Mouse (Mus musculus) T-helper 2 cell (primary cell): ENCODE measurements at regions not wholly inside any gene's neighbourhood (a gene's known extent, or its start where the extent isn't known, plus 50 kb on each side); places are given as distances from the start of the nearest gene placed in this dataset.

Source experiments
- in situ Hi-C: fragments of 300-600 bp; cut with MboI, MseI; formaldehyde crosslinking; loops from one replicate; pipeline ENCODE4 v1.15.1; 2025; ENCODE audit warnings: high pct_unique_total_duplicates

DNA sequence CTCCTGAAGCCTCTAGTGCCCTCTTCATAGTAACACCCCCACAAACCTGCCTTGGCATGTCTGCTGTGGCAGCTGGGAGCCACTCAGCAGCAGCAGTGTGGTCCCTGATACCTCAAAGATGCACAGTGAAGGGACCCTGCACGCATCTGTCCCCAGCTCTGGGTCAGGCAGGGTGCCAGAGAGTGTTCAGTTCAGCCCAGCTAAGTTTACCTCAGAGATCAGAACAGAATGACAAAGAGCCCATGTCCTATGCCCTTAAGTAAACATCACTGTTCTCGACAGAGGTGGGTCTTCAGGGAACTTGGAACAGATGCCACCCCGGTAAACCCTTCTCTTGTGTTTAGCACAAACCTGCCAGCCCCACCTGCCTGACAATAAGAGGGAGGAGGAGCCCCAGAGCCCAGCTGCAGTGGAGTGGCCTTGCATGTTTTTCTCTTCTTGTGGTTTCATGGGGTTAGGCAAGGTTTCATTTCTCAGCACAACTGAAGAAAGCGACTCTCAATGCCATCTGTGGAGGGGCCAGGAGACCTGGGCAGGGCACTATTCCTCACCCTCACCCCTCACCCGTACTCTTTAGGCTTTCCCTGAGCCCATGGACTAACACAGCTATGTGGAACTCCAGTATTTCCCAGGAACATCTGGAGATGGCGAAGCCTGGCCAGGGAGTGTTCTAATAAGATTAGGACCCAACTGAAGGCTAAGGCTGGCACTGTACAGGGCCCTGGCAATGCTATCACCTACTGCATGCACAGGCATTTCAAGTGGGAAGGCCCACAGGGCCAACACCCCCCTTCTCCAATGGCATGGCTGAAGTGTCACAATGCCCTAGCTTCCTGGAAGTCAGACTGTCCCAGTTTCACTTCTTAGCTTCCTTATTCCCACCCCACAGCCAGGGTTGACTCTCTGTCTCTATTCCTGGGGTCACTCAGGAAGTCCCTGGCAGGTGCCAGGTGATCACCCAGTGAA, 60.6 kb upstream of the Klf13 start:
- in situ Hi-C loops: no loop called here

DNA sequence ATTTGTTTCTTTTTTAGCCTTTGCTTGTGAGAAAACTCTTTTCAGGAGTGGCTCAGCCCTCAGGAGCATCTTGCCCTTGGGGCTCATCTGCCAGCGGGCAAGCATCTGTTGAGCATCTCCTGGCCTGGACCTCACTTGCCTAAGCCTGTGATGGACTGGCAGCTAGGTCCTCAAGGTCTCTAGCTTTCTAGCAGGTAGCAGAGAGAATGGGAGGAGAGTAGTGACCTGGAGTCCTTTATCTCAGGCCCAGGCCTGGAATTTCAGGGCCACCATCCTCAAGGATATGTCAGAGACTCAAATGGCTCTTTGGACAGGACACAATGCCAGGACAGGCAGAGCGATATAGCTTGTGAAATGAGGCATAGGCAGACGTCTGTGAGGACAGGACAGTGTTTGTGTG, 59.3 kb upstream of the Klf13 start:
- in situ Hi-C loops: no loop called here

GRCm38 (mm10) chr7:63996581-63997098, 57.9 kb upstream of the Klf13 start:
- in situ Hi-C loops: no loop called here

DNA sequence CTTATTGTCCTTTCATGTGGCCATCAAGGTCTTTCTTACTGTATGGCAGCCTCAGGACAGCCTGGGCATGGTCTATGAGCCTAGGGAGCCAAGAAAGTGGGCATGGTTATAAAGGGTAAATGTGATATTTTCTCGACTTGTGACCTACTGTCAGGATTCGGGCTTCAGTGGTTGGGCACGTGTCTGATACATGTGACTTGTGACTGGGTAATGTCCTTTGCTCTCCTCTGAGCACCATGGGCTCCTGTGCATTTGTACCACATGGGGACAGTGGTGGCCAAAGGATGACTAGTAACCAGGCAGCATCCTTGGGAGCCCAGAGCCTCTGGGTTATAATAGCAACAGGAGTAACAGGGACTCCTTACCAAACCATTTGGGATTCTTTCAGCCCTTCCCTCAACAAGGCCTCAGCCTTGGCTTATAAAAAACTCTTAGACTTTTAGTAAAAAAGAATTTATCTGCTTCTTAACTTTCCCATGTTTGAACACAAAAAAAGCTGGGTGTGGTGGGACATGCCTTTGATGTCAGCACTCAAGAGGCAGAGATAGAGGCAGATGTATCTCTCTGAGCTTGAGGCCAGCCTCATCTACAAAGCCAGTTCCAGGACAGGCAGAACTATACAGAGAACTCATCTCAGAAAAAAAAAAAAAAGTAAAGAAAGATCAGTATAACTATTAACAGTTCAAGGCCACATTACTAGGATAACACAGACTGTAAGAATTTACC, 56.7 kb upstream of the Klf13 start:
- in situ Hi-C loops: no loop called here

GRCm38 (mm10) chr7:63994769-63995168, 56.1 kb upstream of the Klf13 start:
- in situ Hi-C loops: loop anchor here (5.0 kb wide), 1 partner anchor 42 kb away; no protein-coding TSS in a partner anchor

- in situ Hi-C loops: loop anchor here (5.0 kb wide), 1 partner anchor 40 kb away; no protein-coding TSS in a partner anchor
Observed at GRCm38 (mm10) chr7:63992155-63992554, 53.4 kb upstream of the Klf13 start.

DNA sequence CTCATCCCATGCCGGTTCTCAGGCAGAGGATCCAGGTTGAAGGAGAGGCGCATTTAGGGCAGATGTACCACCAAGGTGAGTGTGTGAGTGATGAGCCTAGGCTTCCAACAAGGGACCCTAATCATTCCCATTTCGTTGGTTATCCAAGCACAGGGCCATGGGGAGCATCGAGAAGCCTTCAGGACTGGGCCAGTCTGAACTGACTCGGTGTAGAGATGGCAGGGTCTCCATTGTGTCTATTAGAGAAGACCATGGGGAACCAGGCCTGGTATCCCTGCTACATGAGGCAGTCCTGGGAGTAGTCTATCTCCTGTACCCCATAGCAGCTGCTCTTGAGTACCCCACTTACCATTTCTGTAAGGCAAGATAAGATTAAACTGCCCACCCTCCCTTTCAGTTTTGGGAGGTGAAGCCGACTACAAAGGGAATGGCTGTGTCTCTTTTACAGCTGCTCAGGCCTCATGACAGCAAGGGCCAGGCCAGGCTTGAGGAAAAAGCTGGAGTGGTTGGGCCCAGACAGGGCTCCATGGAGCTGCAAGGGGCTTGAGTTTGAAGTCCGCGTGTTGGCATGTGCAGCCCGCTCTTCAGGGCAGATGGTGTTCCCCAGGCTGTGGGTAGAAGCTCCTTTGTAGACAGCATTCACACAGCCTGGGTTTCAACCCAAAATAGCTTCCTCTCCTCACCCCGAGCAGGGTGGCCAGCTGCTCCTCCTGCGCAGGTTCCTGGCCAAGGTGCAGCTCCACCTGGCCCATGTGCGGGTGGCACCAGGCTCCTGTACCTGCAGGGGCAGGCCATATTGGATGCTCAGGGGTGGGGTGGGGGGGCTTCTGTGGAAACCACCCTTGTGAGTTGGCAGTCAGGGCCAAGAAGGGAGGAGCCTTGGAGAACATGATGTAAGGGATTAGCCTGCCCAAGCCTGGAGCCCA, 52.6 kb upstream of the Klf13 start:
- in situ Hi-C loops: loop anchor here (5.0 kb wide), 1 partner anchor 39 kb away; no protein-coding TSS in a partner anchor

GRCm38 (mm10) chr7:63990312-63991028, 51.8 kb upstream of the Klf13 start:
- in situ Hi-C loops: loop anchor here (5.0 kb wide), 1 partner anchor 38 kb away; no protein-coding TSS in a partner anchor

- in situ Hi-C loops: loop anchor here (5.0 kb wide), 1 partner anchor 37 kb away; no protein-coding TSS in a partner anchor
Observed at GRCm38 (mm10) chr7:63989736-63990135, 51.0 kb upstream of the Klf13 start.
